Mouse (Mus musculus): Measurements from ENCODE around the gene Rusc1. TPM values are rescaled to one million over a fixed set of nuclear protein-coding genes. Genes with fewer than 3 reads are reported as not detected.
A peak's percentile ranks its signal among the peaks of the same experiment; 100 is the strongest.
"Not testable (repeated sequence)": the region's sequence is repeated elsewhere in the genome, so short reads cannot be mapped to it uniquely, and the experiment has no call there.

The Rusc1 gene
- polyA plus RNA-seq, 1 experiment from 2014 or later: 103 TPM

DNA sequence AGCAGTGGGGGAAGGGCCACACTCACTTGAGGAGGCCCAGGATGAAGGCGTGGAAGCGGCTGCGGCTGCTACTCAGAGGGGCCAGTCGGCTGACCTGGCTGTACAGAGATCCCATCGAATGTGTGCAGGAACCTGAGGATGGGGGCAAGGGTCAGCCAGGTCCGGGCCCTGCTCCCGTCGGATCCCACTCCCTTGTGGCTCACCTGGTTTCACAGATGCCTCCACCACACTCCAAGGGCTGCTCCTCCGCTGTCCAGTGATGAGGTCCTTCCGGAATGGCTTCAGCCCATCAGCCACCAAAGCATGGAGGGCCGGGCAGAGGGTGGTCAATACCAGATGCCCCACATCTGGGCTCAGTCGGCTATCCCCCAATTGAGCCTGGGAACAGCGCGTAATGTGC lies 4.1 kb downstream of the Rusc1 start:
- Histone ChIP-seq H3K9ac (ENCODE audit: low read depth, low read length) (peak overlapping the region; percentile 86; the same call in 1 of the 2 replicates), H3K4me3 (ENCODE audit: low read depth, low read length) (no peak overlapping the region; the same call in 1 of the 2 replicates)

DNA sequence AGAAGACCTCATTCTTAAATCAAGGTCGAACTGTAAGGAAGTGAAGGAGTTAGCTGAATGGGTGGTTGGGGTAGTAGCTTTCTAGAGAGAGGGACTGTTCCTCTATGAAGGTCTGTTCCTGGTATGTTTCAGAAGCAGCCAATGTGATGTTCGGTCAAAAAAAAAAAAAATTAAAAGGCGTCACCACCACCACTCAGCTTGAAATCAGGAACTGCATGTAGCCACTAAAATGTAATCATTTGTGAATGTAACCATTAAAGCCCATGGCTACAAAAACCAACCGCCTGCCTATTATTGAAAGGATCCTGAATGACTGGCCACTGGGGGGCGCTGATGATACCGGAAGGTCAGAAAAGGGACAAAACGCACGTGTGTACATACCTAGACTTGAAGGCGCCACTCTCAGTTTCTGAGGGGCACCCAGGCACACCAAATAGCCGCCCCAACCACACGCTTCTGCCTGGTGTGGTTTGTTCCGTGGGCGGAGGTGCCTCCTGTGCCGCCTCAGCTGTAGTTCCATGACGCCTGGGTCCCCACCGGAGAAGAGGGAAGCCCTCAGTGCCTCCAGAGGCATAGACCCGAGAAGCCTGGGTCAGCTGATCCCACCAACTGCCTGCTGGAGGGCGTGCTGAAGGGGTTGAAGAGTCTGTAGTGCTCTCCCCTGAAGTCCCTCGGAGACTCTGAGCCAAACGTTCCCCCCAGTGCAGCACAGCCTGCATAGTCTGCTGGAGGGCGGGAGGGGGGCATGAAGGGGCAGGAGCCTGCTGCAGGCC lies 5.6 kb downstream of the Rusc1 start:
- Histone ChIP-seq H3K4me1 (ENCODE audit: control insufficient read depth, insufficient read depth, low read length) (peaks cover 19% of the 10 kb centered on the region), H3K4me2 (ENCODE audit: low read length) (no peak overlapping the region), H3K4me3 (ENCODE audit: low read depth, low read length) (no peak overlapping the region), H3K9me3 (replicated peaks; ENCODE audit: control insufficient read depth, low read length, poor library complexity, severe bottlenecking) (no peaks in the 10 kb centered on the region), H3K36me3 (ENCODE audit: control insufficient read depth, insufficient read depth, low read length) (peaks cover 33% of the 10 kb centered on the region), H3K27ac (ENCODE audit: low read length) (no peak overlapping the region), H3K27me3 (ENCODE audit: control insufficient read depth, insufficient read depth, low read depth, low read length) (no peaks in the 10 kb centered on the region), H3K9ac (ENCODE audit: low read depth, low read length) (no peak overlapping the region)
- 25% methylated on average over 19 of the region's 21 CpGs for WGBS
- no peak for ATAC-seq

More for the DNA sequence above, 4.1 kb downstream of the Rusc1 start:
- Histone ChIP-seq H3K4me2 (ENCODE audit: low read length) (peak overlapping the region; percentile 97), H3K27me3 (ENCODE audit: control insufficient read depth, insufficient read depth, low read depth, low read length) (no peaks in the 10 kb centered on the region), H3K9me3 (replicated peaks; ENCODE audit: control insufficient read depth, low read length, poor library complexity, severe bottlenecking) (no peaks in the 10 kb centered on the region), H3K36me3 (ENCODE audit: control insufficient read depth, insufficient read depth, low read length) (peaks cover 31% of the 10 kb centered on the region), H3K4me1 (ENCODE audit: control insufficient read depth, insufficient read depth, low read length) (peaks cover 19% of the 10 kb centered on the region), H3K27ac (ENCODE audit: low read length) (no peak overlapping the region)
- no peak for ATAC-seq
- WGBS: 62% methylated on average over 14 of the region's 14 CpGs

- Histone ChIP-seq H3K4me3 (ENCODE audit: low read depth, low read length) (no peak overlapping the region), H3K9ac (ENCODE audit: low read depth, low read length) (no peak overlapping the region), H3K27me3 (ENCODE audit: control insufficient read depth, insufficient read depth, low read depth, low read length) (no peaks in the 10 kb centered on the region), H3K9me3 (replicated peaks; ENCODE audit: control insufficient read depth, low read length, poor library complexity, severe bottlenecking) (no peaks in the 10 kb centered on the region), H3K36me3 (ENCODE audit: control insufficient read depth, insufficient read depth, low read length) (peaks cover 33% of the 10 kb centered on the region), H3K27ac (ENCODE audit: low read length) (no peak overlapping the region), H3K4me1 (ENCODE audit: control insufficient read depth, insufficient read depth, low read length) (peaks cover 8% of the 10 kb centered on the region), H3K4me2 (ENCODE audit: low read length) (no peak overlapping the region)
- 89% methylated on average over 12 of the region's 12 CpGs for WGBS
- no peak for ATAC-seq
Observed at GRCm38 (mm10) chr3:89084654-89085190, 8.4 kb downstream of the Rusc1 start.

DNA sequence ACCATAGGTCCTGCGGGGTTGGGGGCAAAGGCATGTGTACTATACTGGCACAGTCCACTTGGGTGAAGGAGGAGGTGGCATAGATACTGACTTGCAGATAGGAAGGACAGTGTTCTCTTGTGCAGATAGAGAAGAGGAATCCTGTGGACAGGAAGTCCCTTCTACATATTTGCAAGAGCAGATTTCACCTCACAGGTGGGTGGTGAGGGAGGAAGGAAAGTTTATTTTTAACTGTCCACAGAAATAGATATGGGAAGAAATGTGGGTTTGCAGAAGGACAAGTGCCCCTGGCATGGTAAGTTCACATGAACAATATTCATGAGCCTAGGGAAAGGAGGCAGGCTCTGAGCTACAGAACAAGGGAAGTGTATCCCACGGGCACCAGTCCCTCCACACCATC lies 9.0 kb downstream of the Rusc1 start:
- H3K27me3 ChIP-seq (ENCODE audit: control insufficient read depth, insufficient read depth, low read depth, low read length): no peaks in the 10 kb centered on the region
- peaks cover 37% of the 10 kb centered on the region for H3K36me3 ChIP-seq (ENCODE audit: control insufficient read depth, insufficient read depth, low read length)
- H3K9me3 ChIP-seq (replicated peaks; ENCODE audit: control insufficient read depth, low read length, poor library complexity, severe bottlenecking): no peaks in the 10 kb centered on the region
- no peak overlapping the region for H3K4me3 ChIP-seq (ENCODE audit: low read depth, low read length)
- H3K27ac ChIP-seq (ENCODE audit: low read length): no peak overlapping the region
- H3K4me1 ChIP-seq (ENCODE audit: control insufficient read depth, insufficient read depth, low read length): peaks cover 2% of the 10 kb centered on the region
- H3K9ac ChIP-seq (ENCODE audit: low read depth, low read length): no peak overlapping the region
- 82% methylated on average over 2 of the region's 2 CpGs for WGBS
- ATAC-seq: no peak
- H3K4me2 ChIP-seq (ENCODE audit: low read length): no peak overlapping the region

DNA sequence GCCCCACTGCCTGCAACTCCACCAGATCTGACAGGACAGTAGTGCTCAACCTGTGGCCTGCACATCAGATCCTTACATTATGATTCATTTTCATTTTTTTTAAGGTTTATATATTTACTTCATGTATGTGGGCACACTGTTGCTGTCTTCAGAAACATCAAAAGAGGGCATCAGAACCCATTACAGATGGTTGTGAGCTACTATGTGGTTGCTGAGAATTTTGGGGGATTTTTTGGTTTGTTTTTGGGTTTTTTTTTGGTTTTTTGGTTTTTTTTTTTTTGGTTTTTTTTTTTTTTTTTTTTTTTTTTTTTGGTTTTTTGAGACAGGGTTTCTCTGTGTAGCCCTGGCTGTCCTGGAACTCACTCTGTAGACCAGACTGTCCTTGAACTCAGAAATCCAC lies 10.8 kb downstream of the Rusc1 start:
- not testable (repeated sequence) for H3K27me3 ChIP-seq (ENCODE audit: control insufficient read depth, insufficient read depth, low read depth, low read length); H3K27ac ChIP-seq (ENCODE audit: low read length); H3K4me1 ChIP-seq (ENCODE audit: control insufficient read depth, insufficient read depth, low read length); H3K9ac ChIP-seq (ENCODE audit: low read depth, low read length); H3K4me3 ChIP-seq (ENCODE audit: low read depth, low read length); H3K4me2 ChIP-seq (ENCODE audit: low read length); ATAC-seq; H3K9me3 ChIP-seq (replicated peaks; ENCODE audit: control insufficient read depth, low read length, poor library complexity, severe bottlenecking)
- H3K36me3 ChIP-seq (ENCODE audit: control insufficient read depth, insufficient read depth, low read length): peaks cover 32% of the 10 kb centered on the region

DNA sequence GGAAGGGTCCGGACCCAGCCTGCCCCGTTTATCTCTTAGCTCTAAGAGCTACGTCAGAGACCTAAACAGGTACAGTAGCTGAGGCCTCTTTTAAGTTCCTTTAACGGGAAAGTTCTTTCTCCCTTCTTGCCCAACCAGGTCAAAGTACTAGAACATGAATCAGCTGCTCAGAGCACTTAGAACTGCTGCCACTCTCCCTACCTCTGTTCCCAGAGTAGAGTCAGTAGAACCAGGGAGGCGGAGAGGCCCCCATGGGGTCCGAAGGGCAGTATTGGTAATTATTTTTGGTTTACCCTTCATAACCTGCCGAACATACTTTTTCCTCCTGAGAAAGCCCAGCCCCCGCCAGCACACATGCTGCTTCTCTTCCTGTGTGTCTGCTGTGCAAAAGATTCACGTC lies 15.7 kb downstream of the Rusc1 start:
- H3K4me1 ChIP-seq (ENCODE audit: control insufficient read depth, insufficient read depth, low read length): no peaks in the 10 kb centered on the region
- no peaks in the 10 kb centered on the region for H3K27me3 ChIP-seq (ENCODE audit: control insufficient read depth, insufficient read depth, low read depth, low read length)
- H3K36me3 ChIP-seq (ENCODE audit: control insufficient read depth, insufficient read depth, low read length): peaks cover 44% of the 10 kb centered on the region
- no peaks in the 10 kb centered on the region for H3K9me3 ChIP-seq (replicated peaks; ENCODE audit: control insufficient read depth, low read length, poor library complexity, severe bottlenecking)
- no peak overlapping the region for H3K27ac ChIP-seq (ENCODE audit: low read length)
- no peak for ATAC-seq
- H3K4me2 ChIP-seq (ENCODE audit: low read length): no peak overlapping the region
- WGBS: 94% methylated on average over 9 of the region's 9 CpGs
- no peak overlapping the region for H3K4me3 ChIP-seq (ENCODE audit: low read depth, low read length)
- H3K9ac ChIP-seq (ENCODE audit: low read depth, low read length): no peak overlapping the region

- Histone ChIP-seq H3K9me3 (replicated peaks; ENCODE audit: control insufficient read depth, low read length, poor library complexity, severe bottlenecking) (no peaks in the 10 kb centered on the region), H3K4me1 (ENCODE audit: control insufficient read depth, insufficient read depth, low read length) (no peaks in the 10 kb centered on the region)
Observed at GRCm38 (mm10) chr3:89067265-89067664, 25.8 kb downstream of the Rusc1 start.

DNA sequence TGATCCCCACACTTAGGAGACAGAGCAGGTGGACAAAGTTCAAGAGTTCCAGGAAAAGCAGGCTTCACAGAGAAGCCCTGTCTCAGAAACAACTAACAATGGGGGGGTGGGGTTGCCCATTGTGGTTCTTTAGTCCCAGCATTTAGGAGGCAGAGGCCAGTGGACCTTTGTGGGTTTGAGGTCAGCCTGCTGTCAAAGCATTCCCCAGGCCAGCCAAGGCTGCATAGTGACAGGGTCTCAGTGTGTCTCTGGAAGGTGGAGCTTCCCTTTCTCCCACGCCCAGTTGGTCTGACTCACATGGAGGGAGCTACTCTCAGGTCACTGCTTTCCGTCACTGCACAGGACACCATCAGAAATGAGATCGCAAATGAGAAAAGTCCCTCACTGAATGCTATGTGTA lies 31.4 kb downstream of the Rusc1 start:
- no peaks in the 10 kb centered on the region for H3K27me3 ChIP-seq (ENCODE audit: control insufficient read depth, insufficient read depth, low read depth, low read length)
- WGBS: 52% methylated on average over 3 of the region's 3 CpGs
- H3K36me3 ChIP-seq (ENCODE audit: control insufficient read depth, insufficient read depth, low read length): peaks cover 47% of the 10 kb centered on the region
- H3K27ac ChIP-seq (ENCODE audit: low read length): no peak overlapping the region
- H3K4me2 ChIP-seq (ENCODE audit: low read length): no peak overlapping the region
- no peak for ATAC-seq
- H3K9me3 ChIP-seq (replicated peaks; ENCODE audit: control insufficient read depth, low read length, poor library complexity, severe bottlenecking): no peaks in the 10 kb centered on the region
- H3K4me3 ChIP-seq (ENCODE audit: low read depth, low read length): no peak overlapping the region
- H3K9ac ChIP-seq (ENCODE audit: low read depth, low read length): no peak overlapping the region
- H3K4me1 ChIP-seq (ENCODE audit: control insufficient read depth, insufficient read depth, low read length): no peaks in the 10 kb centered on the region

More at GRCm38 (mm10) chr3:89067265-89067664, 25.8 kb downstream of the Rusc1 start:
- H3K9ac ChIP-seq (ENCODE audit: low read depth, low read length): no peak overlapping the region
- no peak overlapping the region for H3K4me2 ChIP-seq (ENCODE audit: low read length)
- H3K4me3 ChIP-seq (ENCODE audit: low read depth, low read length): no peak overlapping the region
- H3K27ac ChIP-seq (ENCODE audit: low read length): no peak overlapping the region
- H3K27me3 ChIP-seq (ENCODE audit: control insufficient read depth, insufficient read depth, low read depth, low read length): no peaks in the 10 kb centered on the region
- H3K36me3 ChIP-seq (ENCODE audit: control insufficient read depth, insufficient read depth, low read length): peaks cover 66% of the 10 kb centered on the region
- no peak for ATAC-seq

GRCm38 (mm10) chr3:89058783-89059182 lies 34.3 kb downstream of the Rusc1 start:
- H3K4me3 ChIP-seq (ENCODE audit: low read depth, low read length): no peak overlapping the region
- H3K9ac ChIP-seq (ENCODE audit: low read depth, low read length): no peak overlapping the region
- H3K36me3 ChIP-seq (ENCODE audit: control insufficient read depth, insufficient read depth, low read length): peaks cover 39% of the 10 kb centered on the region
- no peak overlapping the region for H3K4me2 ChIP-seq (ENCODE audit: low read length)
- H3K9me3 ChIP-seq (replicated peaks; ENCODE audit: control insufficient read depth, low read length, poor library complexity, severe bottlenecking): no peaks in the 10 kb centered on the region
- H3K4me1 ChIP-seq (ENCODE audit: control insufficient read depth, insufficient read depth, low read length): no peaks in the 10 kb centered on the region
- no peaks in the 10 kb centered on the region for H3K27me3 ChIP-seq (ENCODE audit: control insufficient read depth, insufficient read depth, low read depth, low read length)
- H3K27ac ChIP-seq (ENCODE audit: low read length): no peak overlapping the region
- 88% methylated on average over 3 of the region's 3 CpGs for WGBS
- ATAC-seq: no peak
